In the genomic region with DNA sequence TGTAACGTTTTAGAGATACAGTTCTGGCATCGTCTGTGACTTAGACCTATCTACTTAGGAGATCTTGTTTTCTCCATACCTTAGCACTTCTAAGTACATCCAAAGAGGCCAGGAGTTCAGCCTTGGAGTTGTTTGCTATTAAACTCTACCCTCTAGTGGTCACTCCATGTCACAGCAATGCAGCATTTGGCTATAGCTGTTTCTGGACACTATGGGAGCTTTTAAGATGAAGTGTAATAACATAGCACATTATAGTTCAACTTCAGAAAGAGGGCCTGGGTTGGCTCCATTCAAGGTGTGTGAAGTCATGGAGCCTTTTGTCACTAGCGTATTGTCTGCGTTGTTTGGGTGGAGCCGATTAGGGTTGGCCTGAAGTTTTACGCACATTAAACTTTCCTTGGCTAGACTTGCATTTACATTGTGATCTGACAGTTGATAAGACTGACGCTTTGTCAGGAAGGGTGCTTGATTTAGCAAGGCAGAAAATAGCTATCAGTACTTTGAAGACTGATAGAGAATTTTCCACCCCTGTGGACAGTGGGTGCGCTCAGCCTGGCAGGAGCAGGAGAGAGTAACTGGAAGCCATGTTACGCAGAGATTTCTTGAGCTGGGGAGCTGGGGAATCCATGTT, we compare ENCODE assay signal across 8 mouse cellular contexts.
DNase-seq lines count a peak whose midpoint lies in the region; ATAC-seq lines count a peak whose summit lies in the region.

No protein-coding gene starts in this region.

- 0 out of 2 replicates have a peak, but pooled peaks have one; percentile 54 for ATAC-seq in monocyte, adult 5-6 weeks (replicated peaks; ENCODE audit: insufficient number of reproducible peaks, low FRiP score, low TSS enrichment, poor library complexity, severe bottlenecking)

- DNase-seq in kidney, adult 18-20 months, result peak; percentile 44
- no peak for DNase-seq in kidney, adult 11 months
- DNase-seq in CD8-positive naive resting alpha-beta T cell, adult 2 months (ENCODE audit: low read depth in 2 of 2, low spot score in 2 of 2), result peak; percentile 3 to 8
- DNase-seq in ZHBTc4 (ENCODE audit: low read depth, low spot score), result peak; percentile 78
- peak; percentile 51 for DNase-seq in embryo, embryonic 11.5 days (ENCODE audit: low read depth, low spot score)
- peak; percentile 67 to 76 for DNase-seq in kidney, postnatal 36 days
- DNase-seq in right cerebral cortex, adult 18-20 months, result no peak

Comparison
In these comparisons a context has a peak if more than half of its experiments do, and no peak if none do; other contexts are left out.
1. DNase-seq: peak in kidney, adult 18-20 months (single experiment), CD8-positive naive resting alpha-beta T cell, adult 2 months (2 of 2), ZHBTc4 (single experiment), embryo, embryonic 11.5 days (single experiment) and kidney, postnatal 36 days (2 of 2); none in kidney, adult 11 months (single experiment) and right cerebral cortex, adult 18-20 months (single experiment).